In the genomic region with DNA sequence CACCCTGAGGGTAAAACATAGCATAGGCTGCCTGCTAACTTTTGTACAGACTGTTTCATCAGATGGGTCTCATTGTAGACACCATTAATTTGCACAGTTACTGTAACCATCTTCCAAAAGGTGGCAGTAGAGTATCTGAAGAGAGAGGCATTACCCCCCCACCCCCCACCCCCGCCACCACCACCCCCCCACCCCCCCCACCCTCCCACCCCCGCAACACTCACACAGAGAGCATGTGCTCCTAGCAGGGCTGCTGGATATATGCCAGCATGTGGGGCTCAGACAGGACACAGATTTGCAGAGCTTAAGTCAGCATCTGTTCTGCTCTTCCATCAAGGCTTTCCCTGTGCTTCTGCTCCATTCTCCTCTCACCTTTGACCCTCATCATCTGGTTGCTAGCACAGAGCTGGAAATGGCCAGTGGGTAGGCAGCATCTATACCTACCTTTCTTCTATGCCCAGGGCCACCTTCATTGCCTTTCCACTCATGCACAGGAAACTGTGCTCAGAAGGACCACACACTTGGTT, we compare ENCODE assay signal across 8 mouse cellular contexts. TPM values are rescaled to one million over a fixed set of nuclear protein-coding genes. Genes with fewer than 3 reads are reported as not detected.
DNase-seq lines count a peak whose midpoint lies in the region; ATAC-seq and TF ChIP-seq lines count a peak whose summit lies in the region.

No protein-coding gene starts in this region.

- H3K4me1 ChIP-seq in heart, postnatal 0 days (ENCODE audit: control insufficient read depth, insufficient read depth): peaks cover 11% of the 10 kb centered on the region

- peaks cover 18% of the 10 kb centered on the region for H3K36me3 ChIP-seq in heart, postnatal 0 days (replicated peaks; ENCODE audit: control insufficient read depth, insufficient read depth, low read length)

- H3K4me2 ChIP-seq in heart, postnatal 0 days (ENCODE audit: low read depth, low read length): no peak overlapping the region

- ATAC-seq in heart, postnatal 0 days (ENCODE audit: insufficient read depth, low read depth): peak; percentile 59; the same call in 1 of the 2 replicates
- no peak for ATAC-seq in inflammation-experienced regulatory T-cells, adult 6 months

- no peak overlapping the region for H3K4me3 ChIP-seq in heart, postnatal 0 days (ENCODE audit: low read depth, low read length)

- no peaks in the 10 kb centered on the region for H3K9me3 ChIP-seq in heart, postnatal 0 days (replicated peaks; ENCODE audit: control insufficient read depth, low read length)

- peak; percentile 19 to 45 for DNase-seq in heart, adult 18-20 months
- DNase-seq in heart, adult 9 months (ENCODE audit: low spot score in 2 of 2): no peak
- peak; percentile 35 for DNase-seq in CD4-positive, CD25-positive, alpha-beta regulatory T cell, adult 2 months (ENCODE audit: low read depth, low spot score)
- peak; percentile 85 for DNase-seq in cerebellum, adult 9-11 months
- DNase-seq in heart, postnatal 0 days (ENCODE audit: low spot score): no peak
- peak; percentile 46 to 67 for DNase-seq in layer of hippocampus, postnatal 14 days (ENCODE audit: low spot score in 2 of 2)
- peak; percentile 64 for DNase-seq in retina, adult 2 months (ENCODE audit: low read depth, low spot score)

- H3K27ac ChIP-seq in heart, postnatal 0 days (ENCODE audit: low read depth): peak overlapping the region; percentile 47

- 11% methylated on average over 1 of the region's 2 CpGs for WGBS in heart, postnatal 0 days

- no peaks in the 10 kb centered on the region for H3K27me3 ChIP-seq in heart, postnatal 0 days (ENCODE audit: control insufficient read depth, insufficient read depth, low read length)

- no peak for TF ChIP-seq EP300 in heart, postnatal 0 days (IDR thresholded peaks at IDR 0.05; ENCODE audit: low read depth)

- no peak overlapping the region for H3K9ac ChIP-seq in heart, postnatal 0 days (replicated peaks; ENCODE audit: low read depth, low read length)

- peak; percentile 21 for TF ChIP-seq CTCF in heart, postnatal 0 days (IDR thresholded peaks at IDR 0.05; ENCODE audit: low read depth)

RNA-seq across cellular contexts. Expression of gene Dennd5a, which starts 8.7 kb away (rescaled TPM):
- total RNA-seq in heart, adult 18-20 months (2021): 100 to 1,000 TPM; 122 to 123 TPM
- 171 and 205 TPM in 2 replicates for total RNA-seq in heart, postnatal 0 days (2014; rRNA removed; ENCODE audit: low replicate concordance)
- 31.1 and 34.6 TPM in 2 replicates for polyA plus RNA-seq in heart, postnatal 0 days (2015; fragmentation: Nextera tagmentation; extraction: Ambion mirVana)
- total RNA-seq in layer of hippocampus, postnatal 14 days (2021): 100 to 1,000 TPM; 182 to 205 TPM
- polyA plus RNA-seq in inflammation-experienced regulatory T-cells, adult 6 months (2017; shearing (Covaris generic)): 10 to 100 TPM; 24.7 to 27.5 (median 27.2) TPM

RNA-seq across cellular contexts. Expression of gene Tmem41b, which starts 17.7 kb away (rescaled TPM):
- 10 to 100 TPM; 43.4 to 54.7 TPM for total RNA-seq in heart, adult 18-20 months (2021)
- 66.4 and 93.7 TPM in 2 replicates for total RNA-seq in heart, postnatal 0 days (2014; rRNA removed; ENCODE audit: low replicate concordance)
- 63.7 and 64.8 TPM in 2 replicates for polyA plus RNA-seq in heart, postnatal 0 days (2015; fragmentation: Nextera tagmentation; extraction: Ambion mirVana)
- 10 to 100 TPM; 61.8 to 63.9 TPM for total RNA-seq in layer of hippocampus, postnatal 14 days (2021)
- 10 to 100 TPM; 32.8 to 38.3 (median 38.2) TPM for polyA plus RNA-seq in inflammation-experienced regulatory T-cells, adult 6 months (2017; shearing (Covaris generic))

RNA-seq across cellular contexts. Expression of gene Ipo7, which starts 49.1 kb away (rescaled TPM):
- 10 to 100 TPM; 96.4 to 99.0 TPM for total RNA-seq in heart, adult 18-20 months (2021)
- 72.6 and 85.5 TPM in 2 replicates for total RNA-seq in heart, postnatal 0 days (2014; rRNA removed; ENCODE audit: low replicate concordance)
- 24.0 and 24.3 TPM in 2 replicates for polyA plus RNA-seq in heart, postnatal 0 days (2015; fragmentation: Nextera tagmentation; extraction: Ambion mirVana)
- 10 to 100 TPM; 86.7 to 89.1 TPM for total RNA-seq in layer of hippocampus, postnatal 14 days (2021)
- polyA plus RNA-seq in inflammation-experienced regulatory T-cells, adult 6 months (2017; shearing (Covaris generic)): 10 to 100 TPM; 23.6 to 44.6 (median 26.4) TPM

Comparison
In these comparisons a context has a peak if more than half of its experiments do, and no peak if none do; other contexts are left out.
1. DNase-seq: peak in heart, adult 18-20 months (2 of 2), CD4-positive, CD25-positive, alpha-beta regulatory T cell, adult 2 months (single experiment), cerebellum, adult 9-11 months (single experiment), layer of hippocampus, postnatal 14 days (2 of 2) and retina, adult 2 months (single experiment); none in heart, adult 9 months (0 of 2) and heart, postnatal 0 days (single experiment).